Mouse (Mus musculus) CH12.LX (cell line): ENCODE results near the gene Olfr1106.

Experiments
- CTCF ChIP-seq, 2 experiments: IDR thresholded peaks in 1 of 2; conservative IDR thresholded peaks in 1 of 2; 2 replicates each; pipeline ENCODE4 v1.5.1; 2011 to 2012; ENCODE audit warnings: low read depth in 2 of 2, low read length in 2 of 2, improper control_type of control experiment in 1 of 2, inconsistent platforms in 1 of 2, mild to moderate bottlenecking in 1 of 2, moderate library complexity in 1 of 2
- ELF1 ChIP-seq: IDR thresholded peaks from 2 replicates; pipeline ENCODE4 v1.6.1; 2014; ENCODE audit warnings: low read depth, mild to moderate bottlenecking, inconsistent platforms, low read length, improper control_type of control experiment
- ETS1 ChIP-seq: conservative IDR thresholded peaks from 2 replicates; pipeline ENCODE4 v1.6.1; 2012; ENCODE audit warnings: low read depth, mild to moderate bottlenecking, inconsistent platforms, low read length, improper control_type of control experiment, moderate library complexity
- RAD21 ChIP-seq: IDR thresholded peaks from 2 replicates; pipeline ENCODE4 v1.6.1; 2011; ENCODE audit warnings: low read depth, mild to moderate bottlenecking, low read length, improper control_type of control experiment, moderate library complexity
- UBTF ChIP-seq: IDR thresholded peaks from 2 replicates; pipeline ENCODE4 v1.6.1; 2012; ENCODE audit warnings: low read depth, mild to moderate bottlenecking, inconsistent platforms, low read length, improper control_type of control experiment, moderate library complexity

- TF ChIP-seq RAD21: no peak
- no peak for TF ChIP-seq CTCF (conservative IDR thresholded peaks at IDR 0.05 in 1 of 2, IDR thresholded peaks at IDR 0.05 in 1 of 2; ENCODE audit: low read depth in 2 of 2, low read length in 2 of 2)
- no peak for TF ChIP-seq ELF1
- TF ChIP-seq UBTF: no peak
- no peak for TF ChIP-seq ETS1
These were observed 15.6 kb downstream of the Olfr1106 start, which contains the start of gene Olfr1105 for GRCm38 (mm10) chr2:87036431-87036830.
